Mouse (Mus musculus): ENCODE results near the gene Mrc2.
A peak's percentile ranks its signal among the peaks of the same experiment; 100 is the strongest.

Gene Mrc2

GRCm38 (mm10) chr11:105311291-105311975 is 19.0 kb downstream of the Mrc2 start:
- DNase-seq (ENCODE audit: extremely low spot score) = no peak

GRCm38 (mm10) chr11:105312311-105312942 is 20.0 kb downstream of the Mrc2 start:
- DNase-seq (ENCODE audit: extremely low spot score) = no peak

GRCm38 (mm10) chr11:105312972-105313632 is 20.7 kb downstream of the Mrc2 start:
- DNase-seq (ENCODE audit: extremely low spot score) = peak; percentile 72

- no peak for DNase-seq (ENCODE audit: extremely low spot score)
Measured at GRCm38 (mm10) chr11:105313633-105314014, 21.2 kb downstream of the Mrc2 start.

GRCm38 (mm10) chr11:105315296-105315695 is 22.9 kb downstream of the Mrc2 start:
- DNase-seq (ENCODE audit: extremely low spot score) = no peak

GRCm38 (mm10) chr11:105316121-105316520 is 23.7 kb downstream of the Mrc2 start:
- no peak for DNase-seq (ENCODE audit: extremely low spot score)

GRCm38 (mm10) chr11:105317769-105318168 is 25.3 kb downstream of the Mrc2 start:
- no peak for DNase-seq (ENCODE audit: extremely low spot score)

GRCm38 (mm10) chr11:105321090-105321489 is 28.6 kb downstream of the Mrc2 start:
- no peak for DNase-seq (ENCODE audit: extremely low spot score)

GRCm38 (mm10) chr11:105323530-105323929 is 31.1 kb downstream of the Mrc2 start:
- no peak for DNase-seq (ENCODE audit: extremely low spot score)

- DNase-seq (ENCODE audit: extremely low spot score) = no peak
Measured at GRCm38 (mm10) chr11:105327101-105327500, 34.7 kb downstream of the Mrc2 start.

GRCm38 (mm10) chr11:105329962-105330361 is 37.5 kb downstream of the Mrc2 start:
- DNase-seq (ENCODE audit: extremely low spot score) = no peak

GRCm38 (mm10) chr11:105331129-105331528 is 38.7 kb downstream of the Mrc2 start:
- no peak for DNase-seq (ENCODE audit: extremely low spot score)

- no peak for DNase-seq (ENCODE audit: extremely low spot score)
Measured at GRCm38 (mm10) chr11:105331732-105332131, 39.3 kb downstream of the Mrc2 start.

GRCm38 (mm10) chr11:105332468-105332867 is 40.0 kb downstream of the Mrc2 start:
- DNase-seq (ENCODE audit: extremely low spot score) = peak; percentile 42

GRCm38 (mm10) chr11:105333867-105334670 is 41.6 kb downstream of the Mrc2 start:
- DNase-seq (ENCODE audit: extremely low spot score) = no peak

- DNase-seq (ENCODE audit: extremely low spot score) = no peak
Measured at GRCm38 (mm10) chr11:105338596-105339390, 46.4 kb downstream of the Mrc2 start.

GRCm38 (mm10) chr11:105345284-105345683 is 52.8 kb downstream of the Mrc2 start:
- peak; percentile 35 for DNase-seq (ENCODE audit: extremely low spot score)

- DNase-seq (ENCODE audit: extremely low spot score) = peak; percentile 70
Measured at GRCm38 (mm10) chr11:105347162-105348161, 55.0 kb downstream of the Mrc2 start.

GRCm38 (mm10) chr11:105348495-105348982 is 56.1 kb downstream of the Mrc2 start:
- no peak for DNase-seq (ENCODE audit: extremely low spot score)

GRCm38 (mm10) chr11:105349780-105350324 is 57.4 kb downstream of the Mrc2 start:
- no peak for DNase-seq (ENCODE audit: extremely low spot score)

All from embryo, embryonic 9.5 days (tissue).